Mouse (Mus musculus) layer of hippocampus, postnatal 36 days (tissue): ENCODE results near the gene Tmem26. TPM values are rescaled to one million over a fixed set of nuclear protein-coding genes. Genes with fewer than 3 reads are reported as not detected.

Source experiments
- DNase-seq, 2 experiments: peaks; one replicate each; pipeline ENCODE4 v3.0.0; 2022
- total RNA-seq, 2 experiments: library from RNA; stranded (reverse); gene quantifications; 2 replicates each; pipeline ENCODE4 v1.2.3; 2021

The Tmem26 gene
- total RNA-seq, 2 experiments from 2014 or later, result 0.10 TPM; not detected in 1

DNA sequence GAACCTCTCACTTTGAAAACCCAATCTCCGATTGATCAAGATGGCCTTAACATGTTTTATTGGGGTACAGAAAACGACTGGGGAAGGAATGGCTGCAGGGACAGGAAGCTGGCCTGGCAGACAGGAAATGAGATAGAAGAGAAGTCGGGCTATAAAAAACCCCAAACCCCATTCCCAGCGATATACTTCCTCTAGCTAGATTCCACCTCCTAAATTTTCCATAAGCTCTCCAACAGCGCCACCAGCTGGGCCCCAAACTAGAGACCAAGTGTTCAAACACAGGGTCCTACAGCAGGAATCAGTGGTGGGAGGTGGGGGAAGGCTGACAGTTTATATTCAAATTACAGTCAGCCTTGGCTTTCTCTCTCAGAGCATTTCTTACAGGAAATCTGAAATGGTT, 35.8 kb downstream of the Tmem26 start:
- no peak for DNase-seq

DNA sequence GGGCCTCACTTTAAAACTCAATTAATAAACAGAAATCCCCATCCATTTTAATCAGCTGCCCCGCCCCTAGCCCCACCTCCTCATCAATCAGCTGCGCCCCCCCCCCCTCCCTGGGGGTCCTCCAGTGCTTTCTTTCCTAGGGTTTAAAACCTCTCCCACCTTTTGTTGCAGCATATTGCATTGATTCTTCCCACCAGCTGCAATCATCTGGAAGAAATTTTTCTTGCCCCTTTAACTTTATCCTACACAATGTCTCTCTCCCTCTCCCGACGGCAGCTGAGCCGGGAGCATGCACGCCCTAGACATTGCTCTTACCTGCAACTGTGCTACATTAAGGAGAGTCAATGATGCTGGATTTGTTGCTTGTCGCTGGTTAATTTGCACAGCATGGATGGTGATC, 36.3 kb downstream of the Tmem26 start:
- no peak for DNase-seq

DNA sequence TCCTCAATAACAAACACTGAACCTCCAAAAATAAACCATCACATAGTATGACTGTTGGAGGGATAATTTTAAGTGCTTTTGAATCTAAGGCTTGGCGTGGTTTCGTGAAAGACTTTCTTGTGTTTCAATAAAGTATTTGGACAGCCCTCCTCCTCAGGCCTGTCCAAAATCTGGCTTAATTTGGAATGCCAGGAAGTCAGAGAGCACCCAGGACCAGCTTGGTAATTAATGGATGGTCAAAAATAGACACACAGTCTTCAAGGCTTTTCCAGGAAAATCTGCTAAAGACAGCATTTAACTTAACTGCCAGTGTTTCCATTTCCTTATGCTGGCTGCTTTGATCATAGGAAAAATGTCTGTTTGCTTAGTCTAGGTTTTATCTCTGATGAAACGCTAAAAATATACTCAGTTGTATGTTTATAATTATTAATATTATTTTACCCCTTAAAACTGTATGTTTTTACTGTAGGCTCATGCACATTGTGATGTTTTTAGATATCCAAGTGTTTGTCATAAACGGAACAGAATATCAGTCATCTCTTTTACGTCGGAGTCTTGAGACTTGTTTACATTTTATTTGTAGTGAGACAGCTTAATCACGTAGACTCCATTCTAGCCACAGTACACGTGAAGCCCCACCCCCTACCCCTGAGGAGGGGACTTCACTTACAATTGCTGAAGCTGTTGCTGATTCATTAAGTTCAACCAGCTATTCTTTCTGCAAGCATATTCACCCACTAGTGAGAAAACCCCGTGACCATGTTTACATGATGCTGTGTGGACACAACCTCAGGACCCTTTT, 57.8 kb downstream of the Tmem26 start:
- no peak for DNase-seq

DNA sequence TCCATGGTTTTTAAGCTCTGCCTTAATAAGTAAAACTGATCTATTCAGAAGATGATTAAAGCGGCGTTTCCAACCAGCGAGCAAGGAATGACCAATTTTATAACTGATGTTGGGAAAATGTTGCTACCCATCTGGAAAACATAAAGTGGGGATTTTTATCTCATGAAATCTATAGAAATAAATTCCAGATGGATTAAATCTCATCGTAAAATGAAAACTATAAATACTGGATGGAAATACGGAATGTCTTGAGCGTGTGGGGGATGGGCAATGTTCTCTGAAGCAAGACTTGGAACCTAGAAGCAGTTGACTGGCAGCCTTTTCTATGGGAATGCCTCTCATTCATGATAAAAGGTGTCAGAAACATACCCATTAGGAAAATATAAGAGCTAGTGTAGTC, 59.3 kb downstream of the Tmem26 start:
- DNase-seq, result no peak

DNA sequence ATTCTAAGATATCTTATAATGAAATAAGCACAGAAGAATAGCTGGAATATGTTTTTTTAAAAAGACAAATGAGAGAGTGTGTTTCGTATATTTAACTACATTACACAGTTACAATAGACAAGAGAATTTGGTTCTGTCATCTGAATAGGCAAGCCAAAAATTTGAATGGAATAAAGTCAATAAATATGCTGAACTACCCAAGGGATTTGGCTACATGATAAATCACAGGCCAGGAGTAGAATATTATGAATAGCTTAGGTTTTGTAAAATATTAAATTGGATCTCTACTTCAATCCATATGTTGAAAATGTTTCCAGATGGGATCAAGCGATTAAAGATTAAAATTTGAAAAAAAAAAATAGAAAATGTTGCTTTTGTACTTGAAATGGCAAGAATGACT, 60.4 kb downstream of the Tmem26 start:
- no peak for DNase-seq

DNA sequence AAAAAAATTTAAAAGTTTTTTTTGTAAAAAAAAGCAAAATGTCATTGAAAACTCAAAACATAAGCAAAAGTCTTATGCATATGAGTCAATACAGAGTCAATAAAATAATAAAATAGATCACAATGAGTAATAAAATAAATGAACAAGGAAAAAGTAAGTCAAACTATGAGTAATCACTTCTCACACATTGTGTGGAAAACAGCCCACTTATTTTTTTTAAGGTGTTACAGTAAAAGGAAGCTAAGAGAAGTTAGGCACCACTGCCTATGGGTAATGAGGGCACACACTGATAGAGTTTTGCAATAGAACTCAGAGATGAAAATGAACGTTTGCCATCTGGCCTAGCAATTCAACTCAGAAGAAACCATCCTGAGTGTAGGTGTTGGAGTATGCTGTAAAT, 61.0 kb downstream of the Tmem26 start:
- no peak for DNase-seq

DNA sequence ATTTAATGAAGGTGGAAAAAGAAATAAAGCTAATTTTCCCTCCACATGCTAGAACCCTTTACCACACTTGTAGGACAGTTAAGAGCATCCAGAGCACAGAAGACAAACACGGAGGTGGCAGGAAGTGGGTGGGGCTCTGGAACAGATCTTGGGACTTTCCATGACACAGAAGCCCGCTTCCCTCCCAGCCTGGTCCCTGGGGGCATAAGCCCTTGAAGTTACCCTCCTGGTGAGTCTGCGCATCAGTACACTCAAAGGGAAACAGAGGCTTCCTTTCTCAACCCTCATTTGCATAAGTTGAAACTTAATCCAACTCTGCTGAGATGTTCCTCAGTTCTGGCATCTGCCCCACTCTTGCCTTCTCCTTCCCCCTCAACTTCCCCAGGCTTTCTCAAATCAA, 72.0 kb downstream of the Tmem26 start:
- DNase-seq, result no peak

DNA sequence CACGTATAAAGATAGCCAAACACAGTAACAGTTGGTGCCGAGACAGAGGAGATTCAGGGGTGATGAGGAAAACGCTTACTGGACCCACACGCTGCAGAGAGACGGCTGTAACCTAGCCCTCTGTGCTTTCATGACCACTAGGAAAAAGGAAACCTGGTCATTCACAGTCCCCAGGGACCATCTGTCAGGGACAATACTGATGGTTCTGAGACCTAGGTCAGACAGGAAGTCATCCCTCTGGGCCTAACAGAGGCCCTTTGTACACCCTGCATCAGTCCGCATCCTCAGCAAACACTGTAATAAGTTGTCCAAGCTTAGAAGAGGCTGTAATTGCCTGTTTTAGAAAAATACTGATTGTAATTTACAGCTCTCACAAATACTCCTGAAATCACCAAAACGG, 76.4 kb downstream of the Tmem26 start:
- DNase-seq, result no peak

DNA sequence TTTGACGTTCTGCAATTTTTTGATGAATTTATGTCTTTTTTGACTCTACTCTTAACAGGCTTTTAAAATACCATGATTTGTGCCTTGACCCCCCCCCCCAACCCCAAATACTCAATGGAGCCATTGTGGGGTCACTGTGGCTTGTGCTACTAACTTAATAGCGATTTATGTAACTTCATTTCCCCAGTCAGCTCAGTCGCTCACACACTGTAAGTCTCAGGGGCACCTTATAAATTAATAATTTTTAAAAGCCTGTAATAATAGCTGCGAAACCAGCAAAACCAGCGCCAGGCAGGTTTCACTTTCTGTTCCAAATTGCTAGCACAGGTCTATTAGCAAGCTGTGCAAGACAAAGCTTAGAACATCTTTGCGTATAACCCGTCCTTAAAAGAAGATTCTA, 76.9 kb downstream of the Tmem26 start:
- DNase-seq, result no peak

DNA sequence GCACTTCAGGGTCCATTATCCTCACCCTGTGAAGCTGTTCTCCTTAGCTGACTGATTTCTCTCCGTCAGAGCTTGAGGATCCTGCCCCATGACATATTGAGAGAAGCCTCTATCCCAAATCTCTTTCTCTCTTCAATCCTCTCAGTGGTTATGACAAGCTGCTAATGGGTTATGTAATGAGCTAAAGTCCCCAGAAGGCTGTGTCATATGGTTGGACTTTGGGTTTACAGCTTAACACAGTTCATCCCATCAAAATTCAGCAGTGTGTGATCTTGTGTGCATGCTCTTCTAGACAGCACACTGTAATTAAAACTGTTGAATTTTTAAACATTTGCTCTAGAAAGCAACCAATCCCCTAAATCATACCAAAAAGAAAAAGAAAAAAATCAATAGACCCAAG, 82.9 kb downstream of the Tmem26 start:
- DNase-seq, result no peak

DNA sequence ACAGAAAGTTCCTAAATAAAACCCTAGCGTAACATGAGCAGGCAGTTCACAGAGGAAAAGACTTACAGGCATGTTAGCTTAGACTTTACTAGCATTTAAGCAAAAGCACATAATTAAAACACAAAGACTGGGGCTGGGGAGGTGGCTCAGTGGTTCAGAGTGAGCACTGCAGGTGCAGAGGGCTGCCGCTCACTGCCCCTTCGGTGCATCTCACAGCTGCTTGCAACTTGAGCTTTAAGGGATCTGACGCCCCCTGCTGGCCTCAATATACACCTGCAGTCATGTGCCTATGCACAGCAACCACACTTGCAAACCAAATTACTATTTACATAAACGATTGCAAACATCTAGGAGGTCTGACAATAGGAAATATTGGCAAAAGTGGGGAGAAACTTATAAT, 87.5 kb downstream of the Tmem26 start:
- DNase-seq, result no peak

DNA sequence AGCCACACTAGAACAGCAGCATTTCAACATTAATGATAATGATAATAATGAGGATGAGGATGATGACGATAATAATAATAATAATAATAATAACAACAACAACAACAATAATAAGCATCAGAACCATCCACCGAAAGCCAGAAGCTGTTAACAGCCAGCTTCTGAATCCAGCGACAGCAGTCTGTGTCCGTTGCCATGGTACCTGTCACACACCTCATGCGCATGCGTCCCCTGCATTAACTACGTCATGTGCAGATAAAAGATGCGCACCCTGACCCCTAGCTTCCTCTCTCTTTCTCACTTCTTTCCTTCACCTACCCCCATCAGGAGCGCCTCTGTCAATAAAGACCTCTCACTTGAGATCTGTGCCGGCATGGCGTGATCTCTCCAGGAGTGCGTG, 89.3 kb downstream of the Tmem26 start:
- no peak for DNase-seq

DNA sequence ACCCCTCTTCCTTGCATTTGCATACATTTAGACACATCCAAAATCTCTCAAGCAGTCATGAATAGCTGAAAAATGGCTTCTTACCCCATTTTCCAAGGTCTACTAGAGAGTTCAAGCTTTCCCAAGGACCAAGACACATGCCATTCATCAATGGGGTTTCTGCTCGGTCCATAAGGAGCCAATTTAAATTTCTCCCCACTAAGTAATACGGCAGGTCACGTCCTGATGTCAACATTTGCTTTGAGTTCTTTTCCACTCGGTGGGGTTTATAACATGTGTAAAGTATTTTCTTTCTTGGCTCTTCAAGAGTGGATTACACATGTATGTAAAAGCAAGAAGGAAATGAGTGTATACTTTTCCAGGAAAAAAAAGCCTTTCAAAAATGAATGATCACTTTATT, 93.8 kb downstream of the Tmem26 start:
- DNase-seq, result no peak

DNA sequence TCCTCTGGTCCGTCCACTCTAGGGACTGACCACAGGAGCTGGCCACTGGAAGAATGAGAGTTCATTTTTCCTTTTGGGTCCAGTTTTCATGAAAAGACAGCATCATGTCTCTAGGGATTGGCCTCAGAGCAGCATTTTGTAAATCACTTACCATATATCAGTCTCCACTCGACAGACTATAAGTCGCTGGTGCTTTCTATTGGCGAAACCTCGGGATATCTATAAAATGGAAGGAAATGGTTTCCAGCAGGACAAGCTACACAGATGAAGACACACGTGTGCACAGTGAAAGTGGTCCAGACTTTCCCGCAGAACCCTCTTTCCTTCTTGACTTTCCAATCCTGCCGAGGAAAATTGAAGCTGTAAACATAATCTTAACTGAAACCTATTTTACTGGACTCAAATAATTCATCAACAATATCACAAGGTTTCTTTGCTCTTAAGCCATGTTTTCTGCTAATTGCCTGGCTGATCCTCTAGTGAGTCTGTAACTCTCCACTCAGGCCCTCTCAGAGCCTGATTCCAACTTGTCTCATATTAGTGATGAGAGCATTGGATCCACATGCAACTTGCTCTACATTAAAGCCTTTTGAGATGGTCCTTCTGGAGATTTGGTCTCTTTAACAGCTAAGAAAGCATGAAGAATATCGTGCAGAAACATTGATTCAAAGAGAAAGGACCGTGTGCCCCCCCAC, 94.8 kb downstream of the Tmem26 start:
- no peak for DNase-seq

DNA sequence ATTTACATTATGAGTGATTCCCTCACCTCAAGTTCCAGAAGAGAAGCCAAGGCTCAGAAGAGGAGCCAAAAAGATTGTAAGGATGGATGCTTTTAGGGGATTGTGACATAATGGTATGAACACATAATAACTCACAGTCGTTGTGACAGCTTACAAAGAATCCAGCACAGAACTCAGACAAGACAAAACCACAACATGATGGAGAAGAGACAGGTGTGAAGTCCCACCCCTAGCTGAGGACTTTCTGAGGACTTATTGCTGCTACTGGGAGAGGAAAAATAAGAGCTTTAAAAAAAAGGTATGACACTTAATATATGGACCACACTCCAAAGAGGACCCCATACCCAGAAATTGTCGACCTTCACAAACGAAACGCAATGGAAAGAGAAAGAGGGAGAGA, 101.1 kb downstream of the Tmem26 start:
- no peak for DNase-seq

Other genes starting within 250 kb of the Tmem26 start
- gene Cabcoco1, start 181.8 kb upstream of the Tmem26 start, total RNA-seq, result 1 to 10 TPM; 2.6 to 3.3 TPM